Mouse (Mus musculus): ENCODE measurements around the gene Crtac1. TPM values are rescaled to one million over a fixed set of nuclear protein-coding genes. Genes with fewer than 3 reads are reported as not detected.

Gene Crtac1
- polyA plus RNA-seq (2014; fragmentation: Nextera tagmentation; extraction: Ambion mirVana): 0.06 and 0.10 TPM in 2 replicates

DNA sequence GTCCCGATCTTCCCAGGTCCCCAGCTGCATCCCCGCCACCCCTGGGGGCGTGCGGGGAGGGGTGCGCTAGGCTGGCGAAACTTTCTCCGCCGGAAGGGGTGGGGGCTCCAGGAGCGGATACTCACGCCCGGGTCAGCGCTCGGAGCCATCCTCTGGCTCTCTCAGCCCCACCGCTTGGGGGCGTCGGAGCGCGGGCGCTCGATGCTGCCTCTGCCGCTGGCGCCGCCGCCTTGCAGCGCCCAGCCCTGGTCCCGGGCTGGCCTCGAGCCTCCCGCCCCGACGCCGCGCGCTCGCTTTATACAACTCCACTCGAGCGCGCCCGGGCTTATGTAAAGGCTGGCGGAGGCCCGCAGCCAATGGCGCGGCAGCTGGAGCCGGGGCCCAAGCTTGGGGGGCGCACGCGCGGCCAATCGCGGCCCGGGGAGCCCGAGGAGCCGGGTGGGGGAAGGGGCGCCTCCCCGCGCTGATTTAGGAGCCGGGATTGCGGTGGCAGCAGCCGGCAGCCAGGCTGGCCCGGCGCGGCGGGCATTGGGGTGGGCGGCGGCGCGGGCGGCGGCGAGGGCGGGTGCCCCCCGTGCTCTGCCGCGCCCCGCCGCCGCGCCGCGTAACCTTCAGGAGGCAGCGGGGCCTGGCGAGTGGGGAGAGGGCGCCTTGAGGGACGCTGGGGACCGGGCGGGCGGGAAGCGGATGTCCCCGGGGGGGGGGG is at the start of gene Crtac1:
Gene Crtac1, minus strand, starts transcription at position 299 of the 706 bp plus-strand sequence.
- Histone ChIP-seq H3K4me3 (ENCODE audit: low read depth, low read length) (peak within 1 kb of the TSS; percentile 53), H3K9ac (ENCODE audit: low read depth, low read length) (no peak within 1 kb of the TSS), H3K27me3 (replicated peaks; ENCODE audit: control insufficient read depth, insufficient read depth, low read length) (peaks cover 58% of the 10 kb centered on the region), H3K9me3 (ENCODE audit: control insufficient read depth, low read length) (no peaks in the 10 kb centered on the region), H3K4me2 (peak within 1 kb of the TSS; percentile 70), H3K4me1 (replicated peaks; ENCODE audit: control insufficient read depth, insufficient read depth, low read length) (peaks cover 4% of the 10 kb centered on the region; the same call in 1 of the 2 replicates), H3K36me3 (ENCODE audit: control insufficient read depth, insufficient read depth, low read length) (no peaks in the 10 kb centered on the region), H3K27ac (ENCODE audit: low read depth, low read length) (no peak within 1 kb of the TSS)
- 0 out of 2 replicates have a peak, but pooled peaks have one; percentile 20 for ATAC-seq (replicated peaks; ENCODE audit: low FRiP score)
- peak; percentile 36 for DNase-seq (ENCODE audit: low spot score)
- WGBS: under 1% methylated on average over 68 of the region's 88 CpGs

DNA sequence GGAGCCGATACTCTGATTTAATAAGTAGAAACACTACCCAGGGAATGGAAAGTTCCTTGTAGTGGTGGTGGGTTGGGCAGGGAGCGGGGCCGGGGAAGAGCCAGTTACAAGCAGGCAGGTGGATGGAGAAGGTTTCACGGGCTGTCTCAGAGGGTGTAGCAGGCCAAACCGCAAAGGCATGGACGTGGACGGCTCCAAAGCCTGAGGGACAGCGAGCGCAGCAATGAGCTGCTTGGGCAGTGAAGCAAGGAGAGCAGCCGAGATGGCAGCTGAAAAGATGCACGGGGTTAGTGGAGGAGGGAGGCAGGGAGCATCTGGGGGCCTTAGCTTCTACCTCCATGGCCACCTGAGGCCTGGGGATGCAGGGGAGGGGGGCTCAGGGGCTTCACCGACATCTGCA is 46.7 kb upstream of the Crtac1 start:
- no peak for ATAC-seq (replicated peaks; ENCODE audit: low FRiP score)
- H3K4me3 ChIP-seq (ENCODE audit: low read depth, low read length): no peak overlapping the region
- WGBS: 57% methylated on average over 12 of the region's 12 CpGs
- no peak overlapping the region for H3K27ac ChIP-seq (ENCODE audit: low read depth, low read length)
- no peaks in the 10 kb centered on the region for H3K9me3 ChIP-seq (ENCODE audit: control insufficient read depth, low read length)
- H3K27me3 ChIP-seq (replicated peaks; ENCODE audit: control insufficient read depth, insufficient read depth, low read length): peaks cover 6% of the 10 kb centered on the region; the same call in 1 of the 2 replicates
- H3K36me3 ChIP-seq (ENCODE audit: control insufficient read depth, insufficient read depth, low read length): no peaks in the 10 kb centered on the region
- no peak overlapping the region for H3K9ac ChIP-seq (ENCODE audit: low read depth, low read length)
- H3K4me1 ChIP-seq (replicated peaks; ENCODE audit: control insufficient read depth, insufficient read depth, low read length): no peaks in the 10 kb centered on the region
- no peak overlapping the region for H3K4me2 ChIP-seq
- no peak for DNase-seq (ENCODE audit: low spot score)

DNA sequence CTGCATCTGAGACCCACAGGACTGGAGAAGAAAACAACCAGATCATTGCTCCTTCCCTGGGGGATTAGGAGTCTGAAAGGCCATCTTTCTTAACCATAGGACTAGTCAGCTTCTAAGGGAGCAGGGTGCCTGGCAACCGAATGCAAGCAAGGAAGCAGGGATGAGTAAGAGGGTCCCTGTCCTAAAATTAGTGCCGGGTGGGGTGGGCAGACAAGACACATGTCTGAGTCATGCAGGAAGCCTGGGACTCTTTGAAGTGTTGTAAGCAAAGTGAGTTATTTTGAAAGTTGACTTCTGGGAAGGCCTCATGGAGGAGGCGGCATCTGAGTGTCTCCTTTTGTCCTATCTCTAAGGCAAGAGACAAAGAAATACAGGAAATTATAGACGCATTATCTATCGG is 46.2 kb upstream of the Crtac1 start:
- WGBS: 61% methylated on average over 5 of the region's 5 CpGs

DNA sequence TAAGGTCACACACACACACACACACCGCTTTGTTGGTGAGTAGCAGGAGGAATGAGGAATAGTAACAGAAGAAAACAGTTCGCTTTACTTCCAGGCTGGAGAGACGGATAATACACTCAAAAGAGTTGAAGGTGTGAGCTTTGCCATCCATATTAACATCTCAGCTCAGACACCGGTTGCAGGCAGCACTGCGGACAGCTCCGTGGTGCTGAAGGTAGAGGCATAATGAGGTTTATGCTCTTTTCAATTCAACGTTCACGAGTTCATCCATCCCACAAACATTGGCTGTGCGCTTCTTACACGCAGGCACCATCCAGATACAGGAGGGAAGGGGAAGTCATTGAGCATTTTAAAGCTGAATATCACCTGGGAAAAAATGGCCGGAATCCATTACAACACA is 41.2 kb upstream of the Crtac1 start:
- no peak for DNase-seq (ENCODE audit: low spot score)
- Histone ChIP-seq H3K27ac (ENCODE audit: low read depth, low read length) (no peak overlapping the region), H3K9ac (ENCODE audit: low read depth, low read length) (no peak overlapping the region), H3K4me2 (no peak overlapping the region), H3K4me1 (replicated peaks; ENCODE audit: control insufficient read depth, insufficient read depth, low read length) (no peaks in the 10 kb centered on the region), H3K4me3 (ENCODE audit: low read depth, low read length) (no peak overlapping the region), H3K36me3 (ENCODE audit: control insufficient read depth, insufficient read depth, low read length) (no peaks in the 10 kb centered on the region), H3K9me3 (ENCODE audit: control insufficient read depth, low read length) (no peaks in the 10 kb centered on the region), H3K27me3 (replicated peaks; ENCODE audit: control insufficient read depth, insufficient read depth, low read length) (peaks cover 6% of the 10 kb centered on the region)
- WGBS: 27% methylated on average over 11 of the region's 11 CpGs
- ATAC-seq (replicated peaks; ENCODE audit: low FRiP score): no peak

More for the DNA sequence above, 46.2 kb upstream of the Crtac1 start:
- no peak for ATAC-seq (replicated peaks; ENCODE audit: low FRiP score)
- Histone ChIP-seq H3K27ac (ENCODE audit: low read depth, low read length) (no peak overlapping the region), H3K4me3 (ENCODE audit: low read depth, low read length) (no peak overlapping the region), H3K4me1 (replicated peaks; ENCODE audit: control insufficient read depth, insufficient read depth, low read length) (no peaks in the 10 kb centered on the region), H3K4me2 (no peak overlapping the region), H3K9me3 (ENCODE audit: control insufficient read depth, low read length) (no peaks in the 10 kb centered on the region), H3K27me3 (replicated peaks; ENCODE audit: control insufficient read depth, insufficient read depth, low read length) (peaks cover 6% of the 10 kb centered on the region; the same call in 1 of the 2 replicates), H3K36me3 (ENCODE audit: control insufficient read depth, insufficient read depth, low read length) (no peaks in the 10 kb centered on the region), H3K9ac (ENCODE audit: low read depth, low read length) (no peak overlapping the region)
- no peak for DNase-seq (ENCODE audit: low spot score)

DNA sequence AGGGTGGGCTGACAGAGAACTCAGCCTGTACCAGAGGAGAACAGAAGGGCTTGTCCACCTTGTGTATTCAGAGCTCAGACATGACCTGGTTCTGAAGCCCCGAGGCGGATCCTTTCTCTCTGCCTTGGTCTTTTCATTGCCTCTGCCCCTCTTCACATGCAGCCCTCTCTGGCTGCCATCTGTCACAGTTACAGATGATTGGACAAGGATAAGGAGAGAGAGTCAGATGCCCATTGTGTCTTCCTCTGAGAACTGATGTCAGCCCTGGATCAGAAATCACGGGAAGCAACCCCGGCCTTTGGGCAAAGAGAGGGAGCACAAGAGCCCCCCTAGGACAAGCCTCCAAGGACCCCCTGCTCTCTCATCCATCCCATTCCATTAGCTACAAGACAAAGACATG is 40.0 kb upstream of the Crtac1 start:
- ATAC-seq (replicated peaks; ENCODE audit: low FRiP score) (no peak), DNase-seq (ENCODE audit: low spot score) (no peak)
- Histone ChIP-seq H3K36me3 (ENCODE audit: control insufficient read depth, insufficient read depth, low read length) (no peaks in the 10 kb centered on the region), H3K4me3 (ENCODE audit: low read depth, low read length) (no peak overlapping the region), H3K9ac (ENCODE audit: low read depth, low read length) (no peak overlapping the region), H3K27ac (ENCODE audit: low read depth, low read length) (no peak overlapping the region), H3K4me2 (no peak overlapping the region), H3K9me3 (ENCODE audit: control insufficient read depth, low read length) (no peaks in the 10 kb centered on the region), H3K27me3 (replicated peaks; ENCODE audit: control insufficient read depth, insufficient read depth, low read length) (no peaks in the 10 kb centered on the region; the same call in 1 of the 2 replicates), H3K4me1 (replicated peaks; ENCODE audit: control insufficient read depth, insufficient read depth, low read length) (no peaks in the 10 kb centered on the region)
- WGBS: 82% methylated on average over 4 of the region's 4 CpGs

DNA sequence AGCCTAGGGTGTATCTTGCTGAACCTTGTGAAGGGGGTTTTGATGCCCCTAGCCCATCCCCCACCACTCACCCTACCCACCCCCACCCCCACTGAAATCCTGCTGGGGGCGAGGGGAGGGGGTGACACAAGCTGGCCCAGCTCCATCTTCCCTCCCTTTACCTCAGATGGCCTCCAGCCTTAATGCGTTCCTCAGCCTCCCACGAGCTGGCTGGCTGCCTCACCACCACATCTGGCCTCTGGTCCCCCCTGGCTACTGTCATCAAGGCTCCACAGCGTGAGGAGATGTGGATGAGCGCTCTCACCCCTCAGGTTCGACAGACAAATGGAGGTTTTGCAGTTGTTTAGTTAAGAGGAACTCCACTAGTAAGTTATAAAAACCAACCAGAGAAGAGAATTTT is 30.3 kb upstream of the Crtac1 start:
- Histone ChIP-seq H3K27me3 (replicated peaks; ENCODE audit: control insufficient read depth, insufficient read depth, low read length) (peaks cover 3% of the 10 kb centered on the region; the same call in 1 of the 2 replicates), H3K9ac (ENCODE audit: low read depth, low read length) (no peak overlapping the region), H3K27ac (ENCODE audit: low read depth, low read length) (no peak overlapping the region), H3K4me3 (ENCODE audit: low read depth, low read length) (no peak overlapping the region), H3K4me2 (peak overlapping the region; percentile 23; the same call in 1 of the 2 replicates), H3K9me3 (ENCODE audit: control insufficient read depth, low read length) (no peaks in the 10 kb centered on the region), H3K36me3 (ENCODE audit: control insufficient read depth, insufficient read depth, low read length) (no peaks in the 10 kb centered on the region), H3K4me1 (replicated peaks; ENCODE audit: control insufficient read depth, insufficient read depth, low read length) (peaks cover 2% of the 10 kb centered on the region)
- DNase-seq (ENCODE audit: low spot score): no peak
- no peak for ATAC-seq (replicated peaks; ENCODE audit: low FRiP score)
- WGBS: 38% methylated on average over 6 of the region's 6 CpGs

DNA sequence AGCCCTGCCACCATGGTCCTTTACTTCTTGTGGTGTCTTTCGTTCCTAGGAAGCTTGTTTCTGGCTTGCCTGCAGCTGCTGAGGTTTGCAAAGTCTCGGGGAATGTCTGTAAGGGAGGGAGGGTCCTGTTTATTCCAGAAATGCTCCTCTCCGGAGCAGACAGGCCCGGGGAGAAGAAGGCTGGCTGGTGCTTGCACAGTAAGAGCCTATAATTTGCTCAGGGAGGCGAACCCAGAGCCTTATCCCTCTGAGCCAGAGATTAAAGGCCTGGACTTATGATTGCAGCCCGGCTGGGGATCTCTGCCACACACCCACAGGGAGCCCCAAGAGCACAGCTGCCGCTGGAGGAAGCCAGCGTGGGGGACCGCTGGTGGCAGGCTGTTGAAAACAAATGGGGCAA is 29.8 kb upstream of the Crtac1 start:
- peaks cover 2% of the 10 kb centered on the region for H3K4me1 ChIP-seq (replicated peaks; ENCODE audit: control insufficient read depth, insufficient read depth, low read length)
- 0 out of 2 replicates have a peak, but pooled peaks have one; percentile 31 for ATAC-seq (replicated peaks; ENCODE audit: low FRiP score)
- H3K36me3 ChIP-seq (ENCODE audit: control insufficient read depth, insufficient read depth, low read length): no peaks in the 10 kb centered on the region
- no peak overlapping the region for H3K9ac ChIP-seq (ENCODE audit: low read depth, low read length)
- no peak overlapping the region for H3K4me3 ChIP-seq (ENCODE audit: low read depth, low read length)
- H3K27me3 ChIP-seq (replicated peaks; ENCODE audit: control insufficient read depth, insufficient read depth, low read length): peaks cover 3% of the 10 kb centered on the region; the same call in 1 of the 2 replicates
- no peaks in the 10 kb centered on the region for H3K9me3 ChIP-seq (ENCODE audit: control insufficient read depth, low read length)
- no peak overlapping the region for H3K27ac ChIP-seq (ENCODE audit: low read depth, low read length)
- 32% methylated on average over 9 of the region's 9 CpGs for WGBS
- DNase-seq (ENCODE audit: low spot score): no peak
- H3K4me2 ChIP-seq: peak overlapping the region; percentile 23

DNA sequence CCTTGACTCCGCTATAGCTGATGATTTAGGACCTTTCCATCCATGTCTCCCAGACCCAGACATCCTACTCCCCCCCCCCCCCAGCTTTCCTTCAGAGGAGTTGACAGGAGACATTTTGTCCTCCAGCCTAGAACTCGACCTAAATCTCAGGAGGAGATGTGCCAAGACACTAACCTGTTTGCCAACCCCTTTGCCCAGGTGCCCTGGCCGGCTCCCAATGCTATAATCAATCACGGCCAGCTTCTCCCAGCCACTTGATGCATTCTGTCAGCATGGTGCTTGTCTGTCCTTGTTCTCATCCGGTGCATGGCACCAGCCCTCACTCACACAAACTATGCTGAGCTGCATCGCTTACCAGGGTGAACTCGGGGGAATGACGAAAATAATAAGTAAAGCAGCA is 27.9 kb upstream of the Crtac1 start:
- H3K4me2 ChIP-seq: no peak overlapping the region
- WGBS: 82% methylated on average over 8 of the region's 8 CpGs
- peaks cover 2% of the 10 kb centered on the region for H3K4me1 ChIP-seq (replicated peaks; ENCODE audit: control insufficient read depth, insufficient read depth, low read length)
- H3K4me3 ChIP-seq (ENCODE audit: low read depth, low read length): no peak overlapping the region
- peaks cover 3% of the 10 kb centered on the region; the same call in 1 of the 2 replicates for H3K27me3 ChIP-seq (replicated peaks; ENCODE audit: control insufficient read depth, insufficient read depth, low read length)
- no peak overlapping the region for H3K27ac ChIP-seq (ENCODE audit: low read depth, low read length)
- no peaks in the 10 kb centered on the region for H3K36me3 ChIP-seq (ENCODE audit: control insufficient read depth, insufficient read depth, low read length)
- H3K9me3 ChIP-seq (ENCODE audit: control insufficient read depth, low read length): no peaks in the 10 kb centered on the region
- no peak overlapping the region for H3K9ac ChIP-seq (ENCODE audit: low read depth, low read length)
- no peak for DNase-seq (ENCODE audit: low spot score)
- no peak for ATAC-seq (replicated peaks; ENCODE audit: low FRiP score)

All from liver, embryonic 11.5 days (tissue).